Mouse (Mus musculus) stomach, embryonic 15.5 days (tissue): ENCODE results near the gene Lrrc15. TPM values are rescaled to one million over a fixed set of nuclear protein-coding genes. Genes with fewer than 3 reads are reported as not detected.

Experiments used
- ATAC-seq: fragments of 200-750 bp; cut with Nextera tagmentation; 2 replicates; pipeline ENCODE4 v1.8.0; 2017; ENCODE audit warnings: low read depth, moderate number of reproducible peaks, moderate TSS enrichment; ENCODE audit not compliant: insufficient read depth, low FRiP score
- H3K27ac ChIP-seq: fragments of 300-500 bp; sonication (generic); 2 replicates; pipeline ENCODE4 v1.5.1; 2015; ENCODE audit warnings: mild to moderate bottlenecking, inconsistent platforms
- H3K27me3 ChIP-seq: fragments of 300-500 bp; sonication (generic); replicated peaks from 2 replicates; pipeline ENCODE4 v1.6.1; 2015; ENCODE audit warnings: inconsistent platforms
- H3K36me3 ChIP-seq: fragments of 300-500 bp; sonication (generic); 2 replicates; pipeline ENCODE4 v1.6.1; 2015; ENCODE audit warnings: inconsistent platforms
- H3K4me1 ChIP-seq: fragments of 300-500 bp; sonication (generic); 2 replicates; pipeline ENCODE4 v1.6.1; 2015; ENCODE audit warnings: inconsistent platforms
- H3K4me2 ChIP-seq: fragments of 300-500 bp; sonication (generic); 2 replicates; pipeline ENCODE4 v1.6.1; 2015; ENCODE audit warnings: mild to moderate bottlenecking, inconsistent platforms
- H3K4me3 ChIP-seq: fragments of 300-500 bp; sonication (generic); replicated peaks from 2 replicates; pipeline ENCODE4 v1.5.1; 2015; ENCODE audit warnings: inconsistent platforms
- H3K9ac ChIP-seq: fragments of 300-500 bp; sonication (generic); 2 replicates; pipeline ENCODE4 v1.6.1; 2015; ENCODE audit warnings: inconsistent platforms
- H3K9me3 ChIP-seq: fragments of 300-500 bp; sonication (generic); 2 replicates; pipeline ENCODE4 v1.6.1; 2016; ENCODE audit warnings: inconsistent platforms
- WGBS: fragments of 180-500 bp; shearing (Covaris S2); methylation state at CpG from one replicate; pipeline ENCODE4 v1.1.7; 2015; 5-methylcytosine and 5-hydroxymethylcytosine counted together
- polyA plus RNA-seq: library from polyadenylated mRNA; unstranded; fragments of >200 nt; fragmentation: Nextera tagmentation; extraction: Ambion mirVana; gene quantifications from 2 replicates; pipeline ENCODE4 v1.2.1, GENCODE M21; 2015

Lrrc15 gene
- polyA plus RNA-seq, 1 experiment from 2014 or later = 0.39 TPM

DNA sequence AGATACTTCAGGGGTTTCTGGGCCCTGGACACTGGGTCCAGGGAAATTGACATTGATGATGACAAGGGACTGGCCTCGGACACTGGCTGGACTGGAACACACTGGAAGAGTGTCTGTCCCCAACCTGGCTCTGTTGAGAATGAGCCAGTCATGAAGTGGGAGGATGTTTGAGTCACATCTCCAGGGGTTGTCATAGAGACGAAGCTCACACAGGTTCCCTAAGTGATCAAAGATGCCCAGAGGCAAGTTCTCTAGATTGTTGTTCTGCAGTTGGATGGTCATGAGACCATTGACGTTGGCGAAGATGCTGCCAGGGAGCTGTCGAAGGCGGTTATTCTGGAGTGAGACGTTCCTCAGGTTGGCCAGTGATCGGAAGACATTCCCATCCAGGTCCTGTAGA is 10.0 kb downstream of the Lrrc15 start:
- H3K4me1 ChIP-seq = 0 out of 2 replicates have a peak, but pooled peaks cover 3% of the 10 kb centered on the region
- no peak overlapping the region for H3K27ac ChIP-seq
- H3K36me3 ChIP-seq = no peaks in the 10 kb centered on the region
- 95% methylated on average over 8 of the region's 8 CpGs for WGBS
- no peaks in the 10 kb centered on the region for H3K9me3 ChIP-seq
- no peak overlapping the region for H3K4me3 ChIP-seq
- no peak for ATAC-seq
- no peak overlapping the region for H3K9ac ChIP-seq
- no peaks in the 10 kb centered on the region for H3K27me3 ChIP-seq
- no peak overlapping the region for H3K4me2 ChIP-seq

DNA sequence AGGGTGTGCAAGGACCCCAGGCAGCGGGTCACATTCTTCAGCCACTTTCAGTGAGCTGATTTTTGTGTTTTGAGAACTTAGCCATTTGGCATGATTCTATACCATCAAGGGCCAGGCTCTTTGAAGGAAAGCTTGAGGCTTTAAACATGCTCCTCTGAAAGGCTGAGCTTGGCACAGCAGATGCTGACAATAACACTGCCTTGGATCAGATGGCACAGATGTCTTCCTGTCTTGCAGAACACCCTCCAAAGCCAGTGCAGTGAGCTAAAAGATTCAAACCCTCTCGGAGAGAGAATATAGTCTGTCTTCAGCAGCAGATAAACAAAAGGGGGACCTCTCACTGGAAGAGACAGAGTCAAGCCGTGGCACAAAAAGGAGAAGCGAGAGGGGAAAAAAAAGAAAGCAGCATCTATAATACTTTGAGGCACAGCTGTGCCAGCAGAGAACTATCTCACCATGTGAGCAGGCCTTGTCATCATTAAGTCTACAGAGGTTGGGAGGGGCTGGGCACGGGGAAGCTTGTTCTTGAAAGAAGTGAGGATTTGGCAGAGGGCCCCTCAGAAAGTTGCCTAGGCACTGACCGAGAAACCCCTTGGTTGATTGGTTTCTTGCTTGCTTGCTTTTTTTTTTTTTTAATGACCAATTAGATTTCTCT is 11.0 kb downstream of the Lrrc15 start:
- Histone ChIP-seq H3K4me2 (no peak overlapping the region), H3K27ac (peak overlapping the region; percentile 19; the same call in 1 of the 2 replicates), H3K9me3 (no peaks in the 10 kb centered on the region), H3K27me3 (no peaks in the 10 kb centered on the region), H3K4me1 (0 out of 2 replicates have a peak, but pooled peaks cover 3% of the 10 kb centered on the region), H3K36me3 (no peaks in the 10 kb centered on the region), H3K9ac (no peak overlapping the region), H3K4me3 (no peak overlapping the region)
- WGBS = 48% methylated on average over 6 of the region's 6 CpGs
- no peak for ATAC-seq

DNA sequence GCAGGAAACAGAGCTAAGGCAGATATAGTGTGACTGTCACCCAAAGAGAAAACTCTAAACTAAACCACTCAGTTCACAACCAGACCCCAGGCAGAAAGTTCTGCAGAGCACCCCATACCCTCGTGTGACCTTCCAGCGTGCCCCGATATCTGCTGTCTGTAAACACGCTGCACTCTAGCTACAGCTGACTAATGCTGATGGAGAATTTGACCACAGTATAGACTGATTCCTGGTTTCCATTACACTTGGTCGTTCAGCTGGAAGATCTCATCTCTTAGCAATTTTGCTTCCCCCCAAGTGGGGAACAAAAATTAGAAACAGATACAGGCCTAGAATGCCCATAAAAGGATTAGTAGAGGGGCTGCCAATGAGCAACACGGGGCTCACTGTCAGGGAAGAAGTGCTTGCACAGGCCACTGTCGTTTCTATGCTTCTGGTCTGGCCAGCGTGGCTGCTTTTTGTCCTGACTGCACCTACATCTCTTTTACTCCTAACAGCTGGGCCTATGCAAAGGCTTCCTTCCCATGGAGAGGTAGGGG is 11.8 kb downstream of the Lrrc15 start:
- 0 out of 2 replicates have a peak, but pooled peaks cover 3% of the 10 kb centered on the region for H3K4me1 ChIP-seq
- 43% methylated on average over 8 of the region's 8 CpGs for WGBS
- no peaks in the 10 kb centered on the region for H3K9me3 ChIP-seq
- peak overlapping the region; percentile 19; the same call in 1 of the 2 replicates for H3K27ac ChIP-seq
- H3K27me3 ChIP-seq = no peaks in the 10 kb centered on the region
- H3K4me2 ChIP-seq = no peak overlapping the region
- ATAC-seq = no peak
- no peak overlapping the region for H3K9ac ChIP-seq
- H3K4me3 ChIP-seq = no peak overlapping the region
- H3K36me3 ChIP-seq = no peaks in the 10 kb centered on the region

DNA sequence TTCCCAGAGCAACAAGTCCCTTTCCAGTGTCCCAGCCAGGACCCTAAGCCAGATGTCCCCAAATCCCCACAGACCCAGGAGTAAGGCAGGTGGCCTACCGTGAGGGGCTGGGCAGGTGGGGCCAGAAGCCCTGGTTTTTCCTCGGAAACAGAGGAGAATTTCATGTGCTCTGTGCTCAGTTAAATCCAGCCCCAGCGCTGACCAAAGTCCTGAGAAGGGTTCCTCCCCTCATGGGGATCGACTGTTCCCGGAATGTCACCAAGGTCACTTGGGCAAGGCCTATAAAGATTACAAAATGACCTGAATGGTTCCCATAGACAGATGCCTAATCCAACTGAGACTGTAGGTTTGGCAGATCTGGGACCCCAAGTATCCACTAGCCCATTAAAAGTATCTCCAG is 15.7 kb downstream of the Lrrc15 start, which contains the start of gene Cpn2:
Gene Cpn2 (minus strand): TSS at position 141 of the 400 bp plus-strand sequence.
- H3K27ac ChIP-seq = no peak within 1 kb of the TSS
- ATAC-seq = no peak
- H3K36me3 ChIP-seq = no peaks in the 10 kb centered on the region
- no peak within 1 kb of the TSS for H3K4me2 ChIP-seq
- no peak within 1 kb of the TSS for H3K9ac ChIP-seq
- 65% methylated on average over 5 of the region's 5 CpGs for WGBS
- no peaks in the 10 kb centered on the region for H3K27me3 ChIP-seq
- 0 out of 2 replicates have a peak, but pooled peaks cover 3% of the 10 kb centered on the region for H3K4me1 ChIP-seq
- no peak within 1 kb of the TSS for H3K4me3 ChIP-seq
- no peaks in the 10 kb centered on the region for H3K9me3 ChIP-seq

DNA sequence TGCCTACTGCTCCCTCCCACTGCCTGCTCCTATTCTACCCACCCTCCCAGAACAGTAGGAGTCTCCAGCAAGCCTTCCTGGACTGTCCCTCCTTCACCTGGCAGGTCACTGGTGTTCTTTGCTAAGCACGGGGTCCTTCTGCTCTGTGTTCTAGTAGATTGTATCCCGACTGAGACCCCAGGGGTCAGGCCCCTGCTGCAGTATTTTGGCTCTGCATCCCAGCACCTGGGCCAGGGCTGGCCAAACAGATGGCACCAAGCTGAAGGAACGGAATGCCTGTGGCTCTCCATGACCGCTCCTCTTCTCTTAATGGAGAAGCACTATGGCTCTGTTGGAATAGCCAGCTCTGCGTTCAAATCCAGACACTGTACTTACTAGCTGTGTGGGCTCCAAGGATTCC is 16.5 kb downstream of the Lrrc15 start:
- no peaks in the 10 kb centered on the region for H3K9me3 ChIP-seq
- H3K27me3 ChIP-seq = no peaks in the 10 kb centered on the region
- H3K27ac ChIP-seq = no peak overlapping the region
- H3K36me3 ChIP-seq = no peaks in the 10 kb centered on the region
- no peaks in the 10 kb centered on the region for H3K4me1 ChIP-seq
- H3K4me3 ChIP-seq = no peak overlapping the region
- no peak overlapping the region for H3K4me2 ChIP-seq
- H3K9ac ChIP-seq = no peak overlapping the region
- WGBS = 81% methylated on average over 5 of the region's 5 CpGs
- ATAC-seq = no peak

DNA sequence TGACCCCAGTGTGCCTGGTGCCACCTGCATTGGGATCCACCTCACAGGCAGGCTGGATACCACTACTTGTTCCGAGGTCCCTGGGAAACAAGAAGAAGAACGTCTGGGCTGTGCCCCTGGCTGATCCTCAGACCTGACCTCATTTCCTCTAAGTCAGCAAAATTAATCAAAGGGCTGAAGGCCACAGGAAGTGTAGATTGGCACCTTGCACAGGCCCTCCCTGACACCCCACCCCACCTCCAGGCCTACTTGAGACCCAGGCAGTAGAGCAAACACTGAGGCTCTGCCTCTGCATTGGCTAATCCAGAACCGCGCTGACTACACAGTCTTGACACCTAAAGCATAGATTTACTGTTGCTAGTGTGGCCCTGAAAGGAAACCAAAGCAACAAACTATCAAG is 17.4 kb downstream of the Lrrc15 start:
- peak; percentile 48; the same call in 1 of the 2 replicates for ATAC-seq
- WGBS = 55% methylated on average over 4 of the region's 4 CpGs
- no peaks in the 10 kb centered on the region for H3K9me3 ChIP-seq

DNA sequence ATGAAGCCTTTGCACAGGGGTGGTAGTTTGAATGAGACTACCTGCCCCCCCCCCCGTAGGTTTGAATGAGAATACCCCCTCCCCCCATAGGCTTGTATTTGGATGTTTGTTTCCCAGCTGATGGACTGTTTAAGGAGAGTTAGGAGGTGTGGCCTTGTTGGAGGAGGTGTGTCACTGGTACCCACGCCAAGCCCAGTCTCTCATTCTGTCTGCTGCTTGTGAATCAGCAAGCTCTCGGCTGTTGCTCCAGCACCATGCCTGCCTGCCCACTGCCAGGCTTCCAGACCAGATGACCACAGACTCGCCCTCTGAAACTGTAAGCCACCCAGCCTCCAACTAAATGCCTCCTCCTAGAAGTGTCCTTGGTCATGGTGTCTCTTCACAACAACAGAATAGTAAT is 19.9 kb downstream of the Lrrc15 start:
- Histone ChIP-seq H3K27ac (no peak overlapping the region), H3K4me3 (no peak overlapping the region), H3K36me3 (no peaks in the 10 kb centered on the region), H3K4me2 (no peak overlapping the region), H3K27me3 (no peaks in the 10 kb centered on the region), H3K9me3 (no peaks in the 10 kb centered on the region), H3K9ac (no peak overlapping the region), H3K4me1 (no peaks in the 10 kb centered on the region)
- no peak for ATAC-seq
- 60% methylated on average over 4 of the region's 4 CpGs for WGBS

More for the DNA sequence above, 17.4 kb downstream of the Lrrc15 start:
- Histone ChIP-seq H3K36me3 (no peaks in the 10 kb centered on the region), H3K4me1 (no peaks in the 10 kb centered on the region), H3K4me3 (no peak overlapping the region), H3K4me2 (no peak overlapping the region), H3K27ac (no peak overlapping the region), H3K27me3 (no peaks in the 10 kb centered on the region), H3K9ac (no peak overlapping the region)

DNA sequence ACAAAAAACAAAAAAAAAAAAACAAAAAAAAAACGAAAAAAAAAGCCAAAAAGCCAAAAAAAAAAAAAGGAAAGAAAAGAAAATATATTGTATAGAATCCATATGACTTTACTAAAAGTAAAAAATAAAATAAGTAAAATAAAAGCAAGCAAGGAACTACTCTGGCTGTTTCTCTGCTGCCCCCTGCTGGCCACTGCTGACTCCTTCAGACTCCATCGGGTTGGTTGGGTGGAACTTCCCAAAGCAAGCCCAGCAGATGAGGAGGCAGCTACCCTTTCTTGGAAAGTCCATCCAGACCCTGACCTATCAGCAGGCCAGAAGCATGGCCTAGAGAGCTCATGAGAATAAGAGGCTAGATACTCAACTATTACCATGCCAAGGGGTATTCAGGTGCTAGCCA is 20.4 kb downstream of the Lrrc15 start:
- no peak overlapping the region for H3K9ac ChIP-seq
- ATAC-seq = no peak
- H3K4me1 ChIP-seq = no peaks in the 10 kb centered on the region
- WGBS = 2% methylated on average over 2 of the region's 2 CpGs
- H3K4me3 ChIP-seq = no peak overlapping the region
- no peak overlapping the region for H3K4me2 ChIP-seq
- H3K9me3 ChIP-seq = no peaks in the 10 kb centered on the region
- no peaks in the 10 kb centered on the region for H3K27me3 ChIP-seq
- H3K27ac ChIP-seq = no peak overlapping the region
- H3K36me3 ChIP-seq = no peaks in the 10 kb centered on the region

DNA sequence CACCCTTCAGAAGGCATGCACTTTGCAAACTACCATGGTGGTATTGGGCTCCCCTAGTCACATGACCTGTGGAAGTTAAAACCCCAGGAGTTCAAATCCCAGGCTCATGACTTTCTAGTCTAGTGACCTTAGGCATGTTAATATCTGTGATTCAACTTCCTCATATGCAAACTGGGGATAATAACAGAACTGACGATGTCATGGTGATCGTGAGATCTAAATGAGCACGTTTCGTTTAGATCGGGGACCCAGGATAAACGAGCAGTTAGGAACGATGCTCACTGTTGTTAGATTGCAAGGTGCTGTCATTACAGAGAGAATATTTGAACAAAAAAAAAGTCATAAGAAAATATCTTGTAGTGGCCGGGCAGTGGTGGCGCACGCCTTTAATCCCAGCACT is 20.9 kb downstream of the Lrrc15 start:
- Histone ChIP-seq H3K4me1 (no peaks in the 10 kb centered on the region), H3K27me3 (no peaks in the 10 kb centered on the region), H3K4me3 (no peak overlapping the region), H3K4me2 (no peak overlapping the region), H3K27ac (no peak overlapping the region), H3K9me3 (no peaks in the 10 kb centered on the region), H3K36me3 (no peaks in the 10 kb centered on the region), H3K9ac (no peak overlapping the region)
- ATAC-seq = no peak
- WGBS = 83% methylated on average over 10 of the region's 10 CpGs

DNA sequence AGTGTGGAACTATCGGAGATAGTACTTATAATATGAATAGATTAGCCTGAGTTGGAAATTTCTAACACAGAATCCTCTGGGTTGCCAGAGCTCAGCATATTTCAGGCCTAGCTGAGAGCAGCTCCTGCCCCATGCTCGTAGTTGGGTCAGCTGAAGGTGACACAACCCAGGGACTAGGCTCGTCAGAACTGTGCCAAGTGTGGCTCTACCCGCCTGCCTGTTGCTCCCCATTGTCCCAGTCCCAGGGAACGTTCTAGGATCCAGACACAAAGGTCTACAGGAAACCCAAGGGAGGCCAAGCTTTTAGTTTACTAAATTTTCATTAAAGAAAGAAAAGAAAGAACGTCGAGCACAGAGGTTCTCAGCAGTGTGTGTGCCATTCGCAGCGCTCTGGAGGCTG is 21.7 kb downstream of the Lrrc15 start:
- H3K4me3 ChIP-seq = no peak overlapping the region
- H3K36me3 ChIP-seq = no peaks in the 10 kb centered on the region
- H3K27me3 ChIP-seq = no peaks in the 10 kb centered on the region
- ATAC-seq = no peak
- H3K9ac ChIP-seq = no peak overlapping the region
- no peak overlapping the region for H3K27ac ChIP-seq
- 90% methylated on average over 9 of the region's 9 CpGs for WGBS
- H3K9me3 ChIP-seq = no peaks in the 10 kb centered on the region
- no peak overlapping the region for H3K4me2 ChIP-seq
- H3K4me1 ChIP-seq = no peaks in the 10 kb centered on the region

DNA sequence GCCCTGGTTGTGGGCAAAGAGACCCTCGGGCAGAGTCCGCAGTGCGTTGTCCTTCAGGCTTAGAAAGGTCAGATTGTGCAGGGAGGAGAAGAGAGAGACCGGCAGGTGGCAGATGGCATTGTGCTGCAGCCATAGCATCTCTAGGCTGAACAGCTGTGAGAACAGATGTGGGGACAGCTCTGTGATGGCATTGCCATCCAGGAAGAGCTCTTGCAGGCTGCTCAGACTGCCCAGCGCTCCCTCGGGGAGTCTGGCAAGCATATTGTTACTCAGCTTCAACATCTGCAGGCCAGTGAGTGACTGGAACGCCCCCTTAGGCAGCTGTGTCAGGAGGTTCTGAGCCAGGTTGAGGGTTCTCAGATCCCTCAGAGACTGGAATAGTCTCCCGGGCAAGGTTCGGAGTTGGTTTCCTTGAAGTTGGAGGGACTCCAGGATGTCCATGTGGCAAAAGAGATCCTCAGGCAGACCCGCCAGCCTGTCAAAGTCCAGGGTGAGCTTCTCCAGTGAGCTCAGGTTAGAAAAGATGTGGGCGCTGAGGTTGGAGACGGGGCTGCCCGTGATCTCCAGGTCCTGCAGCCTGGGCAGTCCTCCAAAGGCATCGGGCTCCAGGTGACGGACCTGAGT is 22.9 kb downstream of the Lrrc15 start:
- ATAC-seq = no peak
- H3K27ac ChIP-seq = no peak overlapping the region

DNA sequence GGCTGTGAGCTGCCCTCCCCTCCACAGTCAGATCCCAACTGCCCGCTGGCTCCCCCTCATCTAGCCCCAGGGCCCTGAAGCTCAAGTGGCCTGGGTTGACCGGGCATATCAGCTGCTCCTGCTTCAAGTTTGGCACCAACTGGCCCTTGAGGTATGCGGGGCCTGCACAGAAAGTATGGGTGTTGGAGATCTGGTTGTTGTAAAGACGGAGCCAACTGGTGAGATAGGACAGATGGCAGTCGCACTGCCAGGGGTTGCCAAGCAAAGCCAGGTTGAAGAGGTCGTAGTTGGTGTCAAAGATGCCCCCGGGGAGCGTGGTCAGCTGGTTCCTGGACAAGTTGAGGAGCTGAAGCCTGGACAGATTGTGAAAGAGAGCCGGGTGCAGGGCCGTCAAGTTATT is 23.6 kb downstream of the Lrrc15 start:
- Histone ChIP-seq H3K27ac (no peak overlapping the region), H3K9ac (no peak overlapping the region), H3K4me2 (no peak overlapping the region), H3K4me1 (no peaks in the 10 kb centered on the region), H3K9me3 (no peaks in the 10 kb centered on the region), H3K27me3 (no peaks in the 10 kb centered on the region), H3K4me3 (no peak overlapping the region), H3K36me3 (no peaks in the 10 kb centered on the region)
- WGBS = 84% methylated on average over 10 of the region's 10 CpGs
- ATAC-seq = no peak

More for the DNA sequence above, 22.9 kb downstream of the Lrrc15 start:
- H3K4me1 ChIP-seq = no peaks in the 10 kb centered on the region
- WGBS = 86% methylated on average over 15 of the region's 15 CpGs
- H3K9me3 ChIP-seq = no peaks in the 10 kb centered on the region
- no peak overlapping the region for H3K4me3 ChIP-seq
- no peak overlapping the region for H3K4me2 ChIP-seq
- no peaks in the 10 kb centered on the region for H3K27me3 ChIP-seq
- H3K9ac ChIP-seq = no peak overlapping the region
- no peaks in the 10 kb centered on the region for H3K36me3 ChIP-seq
